Mouse (Mus musculus): Measurements from ENCODE around the gene Gsto2. TPM values are rescaled to one million over a fixed set of nuclear protein-coding genes. Genes with fewer than 3 reads are reported as not detected.

The Gsto2 gene
- total and polyA plus RNA-seq, 2 experiments: 0.32 to 1.3 TPM

GRCm38 (mm10) chr19:47824026-47824425, 41.3 kb upstream of the Gsto2 start:
- Histone ChIP-seq H3K4me1 (ENCODE audit: control insufficient read depth, insufficient read depth, low read length) (no peaks in the 10 kb centered on the region), H3K79me2 (ENCODE audit: control insufficient read depth, insufficient read depth, low read length) (no peaks in the 10 kb centered on the region), H3K27ac (replicated peaks; ENCODE audit: insufficient read depth, low read depth, low read length) (no peak overlapping the region), H3K27me3 (ENCODE audit: control insufficient read depth, insufficient read depth, low read length) (peaks cover 4% of the 10 kb centered on the region; the same call in 1 of the 2 replicates), H3K9ac (ENCODE audit: low read depth, low read length) (no peak overlapping the region), H3K4me3 (ENCODE audit: insufficient read depth, low read depth, low read length) (no peak overlapping the region), H3K36me3 (ENCODE audit: control insufficient read depth, insufficient read depth, low read length) (no peaks in the 10 kb centered on the region)
- WGBS: 85% methylated on average over 5 of the region's 5 CpGs
- TF ChIP-seq POLR2A (IDR thresholded peaks at IDR 0.05; ENCODE audit: extremely low read depth, insufficient read depth, low read length): no peak
- no peak for TF ChIP-seq CTCF (IDR thresholded peaks at IDR 0.05; ENCODE audit: low read depth, low read length)
- DNase-seq (ENCODE audit: extremely low read depth, low read depth, low spot score): no peak

GRCm38 (mm10) chr19:47829913-47830450, 35.4 kb upstream of the Gsto2 start:
- TF ChIP-seq CTCF (IDR thresholded peaks at IDR 0.05; ENCODE audit: low read depth, low read length) (no peak), POLR2A (IDR thresholded peaks at IDR 0.05; ENCODE audit: extremely low read depth, insufficient read depth, low read length) (no peak)
- Histone ChIP-seq H3K27ac (replicated peaks; ENCODE audit: insufficient read depth, low read depth, low read length) (no peak overlapping the region), H3K36me3 (ENCODE audit: control insufficient read depth, insufficient read depth, low read length) (no peaks in the 10 kb centered on the region), H3K4me3 (ENCODE audit: insufficient read depth, low read depth, low read length) (no peak overlapping the region), H3K9ac (ENCODE audit: low read depth, low read length) (no peak overlapping the region), H3K27me3 (ENCODE audit: control insufficient read depth, insufficient read depth, low read length) (no peaks in the 10 kb centered on the region), H3K79me2 (ENCODE audit: control insufficient read depth, insufficient read depth, low read length) (no peaks in the 10 kb centered on the region), H3K4me1 (ENCODE audit: control insufficient read depth, insufficient read depth, low read length) (no peaks in the 10 kb centered on the region)
- WGBS: 87% methylated on average over 14 of the region's 14 CpGs
- DNase-seq (ENCODE audit: extremely low read depth, low read depth, low spot score): no peak

- Histone ChIP-seq H3K36me3 (ENCODE audit: control insufficient read depth, insufficient read depth, low read length) (no peaks in the 10 kb centered on the region), H3K9ac (ENCODE audit: low read depth, low read length) (no peak overlapping the region), H3K27me3 (ENCODE audit: control insufficient read depth, insufficient read depth, low read length) (0 out of 2 replicates have a peak, but pooled peaks cover 3% of the 10 kb centered on the region), H3K27ac (replicated peaks; ENCODE audit: insufficient read depth, low read depth, low read length) (no peak overlapping the region), H3K4me3 (ENCODE audit: insufficient read depth, low read depth, low read length) (no peak overlapping the region), H3K4me1 (ENCODE audit: control insufficient read depth, insufficient read depth, low read length) (no peaks in the 10 kb centered on the region), H3K79me2 (ENCODE audit: control insufficient read depth, insufficient read depth, low read length) (no peaks in the 10 kb centered on the region)
- TF ChIP-seq CTCF (IDR thresholded peaks at IDR 0.05; ENCODE audit: low read depth, low read length): no peak
- TF ChIP-seq POLR2A (IDR thresholded peaks at IDR 0.05; ENCODE audit: extremely low read depth, insufficient read depth, low read length): no peak
- no peak for DNase-seq (ENCODE audit: extremely low read depth, low read depth, low spot score)
- 97% methylated on average over 8 of the region's 8 CpGs for WGBS
Measured at GRCm38 (mm10) chr19:47831111-47831510, 34.2 kb upstream of the Gsto2 start.

GRCm38 (mm10) chr19:47832316-47832715, 33.0 kb upstream of the Gsto2 start:
- DNase-seq (ENCODE audit: extremely low read depth, low read depth, low spot score): no peak
- H3K36me3 ChIP-seq (ENCODE audit: control insufficient read depth, insufficient read depth, low read length): no peaks in the 10 kb centered on the region
- H3K79me2 ChIP-seq (ENCODE audit: control insufficient read depth, insufficient read depth, low read length): no peaks in the 10 kb centered on the region
- WGBS: 77% methylated on average over 16 of the region's 16 CpGs
- no peak overlapping the region for H3K9ac ChIP-seq (ENCODE audit: low read depth, low read length)
- no peak overlapping the region for H3K4me3 ChIP-seq (ENCODE audit: insufficient read depth, low read depth, low read length)
- H3K27me3 ChIP-seq (ENCODE audit: control insufficient read depth, insufficient read depth, low read length): 0 out of 2 replicates have a peak, but pooled peaks cover 6% of the 10 kb centered on the region
- TF ChIP-seq CTCF (IDR thresholded peaks at IDR 0.05; ENCODE audit: low read depth, low read length) (no peak), POLR2A (IDR thresholded peaks at IDR 0.05; ENCODE audit: extremely low read depth, insufficient read depth, low read length) (no peak)
- H3K27ac ChIP-seq (replicated peaks; ENCODE audit: insufficient read depth, low read depth, low read length): no peak overlapping the region
- no peaks in the 10 kb centered on the region for H3K4me1 ChIP-seq (ENCODE audit: control insufficient read depth, insufficient read depth, low read length)

- no peaks in the 10 kb centered on the region for H3K36me3 ChIP-seq (ENCODE audit: control insufficient read depth, insufficient read depth, low read length)
- WGBS: 46% methylated on average over 5 of the region's 5 CpGs
- H3K4me3 ChIP-seq (ENCODE audit: insufficient read depth, low read depth, low read length): no peak overlapping the region
- no peaks in the 10 kb centered on the region for H3K79me2 ChIP-seq (ENCODE audit: control insufficient read depth, insufficient read depth, low read length)
- H3K9ac ChIP-seq (ENCODE audit: low read depth, low read length): no peak overlapping the region
- DNase-seq (ENCODE audit: extremely low read depth, low read depth, low spot score): peak; percentile 14
- H3K27ac ChIP-seq (replicated peaks; ENCODE audit: insufficient read depth, low read depth, low read length): no peak overlapping the region
- TF ChIP-seq POLR2A (IDR thresholded peaks at IDR 0.05; ENCODE audit: extremely low read depth, insufficient read depth, low read length) (no peak), CTCF (IDR thresholded peaks at IDR 0.05; ENCODE audit: low read depth, low read length) (no peak)
- H3K27me3 ChIP-seq (ENCODE audit: control insufficient read depth, insufficient read depth, low read length): peaks cover 9% of the 10 kb centered on the region; the same call in 1 of the 2 replicates
- no peaks in the 10 kb centered on the region for H3K4me1 ChIP-seq (ENCODE audit: control insufficient read depth, insufficient read depth, low read length)
Measured at GRCm38 (mm10) chr19:47834614-47835013, 30.7 kb upstream of the Gsto2 start.

- H3K79me2 ChIP-seq (ENCODE audit: control insufficient read depth, insufficient read depth, low read length): no peaks in the 10 kb centered on the region
- H3K4me1 ChIP-seq (ENCODE audit: control insufficient read depth, insufficient read depth, low read length): no peaks in the 10 kb centered on the region
- H3K4me3 ChIP-seq (ENCODE audit: insufficient read depth, low read depth, low read length): no peak overlapping the region
- TF ChIP-seq POLR2A (IDR thresholded peaks at IDR 0.05; ENCODE audit: extremely low read depth, insufficient read depth, low read length): no peak
- no peak for TF ChIP-seq CTCF (IDR thresholded peaks at IDR 0.05; ENCODE audit: low read depth, low read length)
- H3K27me3 ChIP-seq (ENCODE audit: control insufficient read depth, insufficient read depth, low read length): peaks cover 9% of the 10 kb centered on the region; the same call in 1 of the 2 replicates
- no peak for DNase-seq (ENCODE audit: extremely low read depth, low read depth, low spot score)
- no peak overlapping the region for H3K9ac ChIP-seq (ENCODE audit: low read depth, low read length)
- no peak overlapping the region for H3K27ac ChIP-seq (replicated peaks; ENCODE audit: insufficient read depth, low read depth, low read length)
- no peaks in the 10 kb centered on the region for H3K36me3 ChIP-seq (ENCODE audit: control insufficient read depth, insufficient read depth, low read length)
- WGBS: 89% methylated on average over 7 of the region's 7 CpGs
Measured at GRCm38 (mm10) chr19:47835776-47836175, 29.6 kb upstream of the Gsto2 start.

Measured in liver, adult 2 months (tissue).